Mouse (Mus musculus): ENCODE results near the gene Maff.

GRCm38 (mm10) chr15:79304832-79305231 lies 41.6 kb upstream of the Maff start:
- TF ChIP-seq GATA1 (IDR thresholded peaks at IDR 0.05; ENCODE audit: borderline replicate concordance, low read length) (no peak), FLI1 (IDR thresholded peaks at IDR 0.05; ENCODE audit: low read length) (no peak)

Data from megakaryocyte, embryonic 14.5 days (primary cell).